Mouse (Mus musculus): Measurements from ENCODE around the gene Zfp945. TPM values are rescaled to one million over a fixed set of nuclear protein-coding genes. Genes with fewer than 3 reads are reported as not detected.
A peak's percentile ranks its signal among the peaks of the same experiment; 100 is the strongest.
"Not testable (repeated sequence)": the region's sequence is repeated elsewhere in the genome, so short reads cannot be mapped to it uniquely, and the experiment has no call there.

The Zfp945 gene
- polyA plus RNA-seq (2015; fragmentation: Nextera tagmentation; extraction: Ambion mirVana): 20.5 and 20.6 TPM in 2 replicates

- peak within 1 kb of the TSS; percentile 61 for H3K4me2 ChIP-seq
- peak; percentile 97 for ATAC-seq (replicated peaks; ENCODE audit: low FRiP score)
- peaks cover 17% of the 10 kb centered on the region for H3K36me3 ChIP-seq
- peaks cover 8% of the 10 kb centered on the region for H3K4me1 ChIP-seq
- no peaks in the 10 kb centered on the region for H3K9me3 ChIP-seq (replicated peaks)
- H3K27me3 ChIP-seq: no peaks in the 10 kb centered on the region
- H3K27ac ChIP-seq: peak within 1 kb of the TSS; percentile 96
- under 1% methylated on average over 20 of the region's 20 CpGs for whole genome bisulfite sequencing
- peak within 1 kb of the TSS; percentile 70 for H3K4me3 ChIP-seq (replicated peaks)
- H3K9ac ChIP-seq: peak within 1 kb of the TSS; percentile 66
Observed at GRCm38 (mm10) chr17:22866845-22867481, at the start of gene Zfp945. Gene Zfp945 (minus strand): TSS chr17:22867134.

GRCm38 (mm10) chr17:22888302-22888701, 21.4 kb upstream of the Zfp945 start:
- Histone ChIP-seq H3K4me1 (no peaks in the 10 kb centered on the region), H3K4me2 (no peak overlapping the region), H3K9ac (no peak overlapping the region), H3K9me3 (replicated peaks) (no peaks in the 10 kb centered on the region; the same call in 1 of the 2 replicates), H3K27me3 (no peaks in the 10 kb centered on the region), H3K36me3 (no peaks in the 10 kb centered on the region), H3K27ac (no peak overlapping the region), H3K4me3 (replicated peaks) (no peak overlapping the region)
- ATAC-seq (replicated peaks; ENCODE audit: low FRiP score): no peak
- 87% methylated on average over 3 of the region's 3 CpGs for WGBS

GRCm38 (mm10) chr17:22884059-22884698, 17.2 kb upstream of the Zfp945 start:
- Histone ChIP-seq H3K27me3 (no peaks in the 10 kb centered on the region), H3K9me3 (replicated peaks) (no peaks in the 10 kb centered on the region), H3K27ac (no peak overlapping the region), H3K36me3 (no peaks in the 10 kb centered on the region), H3K4me3 (replicated peaks) (no peak overlapping the region), H3K4me2 (no peak overlapping the region), H3K4me1 (no peaks in the 10 kb centered on the region), H3K9ac (no peak overlapping the region)
- 66% methylated on average over 10 of the region's 10 CpGs for WGBS
- no peak for ATAC-seq (replicated peaks; ENCODE audit: low FRiP score)

DNA sequence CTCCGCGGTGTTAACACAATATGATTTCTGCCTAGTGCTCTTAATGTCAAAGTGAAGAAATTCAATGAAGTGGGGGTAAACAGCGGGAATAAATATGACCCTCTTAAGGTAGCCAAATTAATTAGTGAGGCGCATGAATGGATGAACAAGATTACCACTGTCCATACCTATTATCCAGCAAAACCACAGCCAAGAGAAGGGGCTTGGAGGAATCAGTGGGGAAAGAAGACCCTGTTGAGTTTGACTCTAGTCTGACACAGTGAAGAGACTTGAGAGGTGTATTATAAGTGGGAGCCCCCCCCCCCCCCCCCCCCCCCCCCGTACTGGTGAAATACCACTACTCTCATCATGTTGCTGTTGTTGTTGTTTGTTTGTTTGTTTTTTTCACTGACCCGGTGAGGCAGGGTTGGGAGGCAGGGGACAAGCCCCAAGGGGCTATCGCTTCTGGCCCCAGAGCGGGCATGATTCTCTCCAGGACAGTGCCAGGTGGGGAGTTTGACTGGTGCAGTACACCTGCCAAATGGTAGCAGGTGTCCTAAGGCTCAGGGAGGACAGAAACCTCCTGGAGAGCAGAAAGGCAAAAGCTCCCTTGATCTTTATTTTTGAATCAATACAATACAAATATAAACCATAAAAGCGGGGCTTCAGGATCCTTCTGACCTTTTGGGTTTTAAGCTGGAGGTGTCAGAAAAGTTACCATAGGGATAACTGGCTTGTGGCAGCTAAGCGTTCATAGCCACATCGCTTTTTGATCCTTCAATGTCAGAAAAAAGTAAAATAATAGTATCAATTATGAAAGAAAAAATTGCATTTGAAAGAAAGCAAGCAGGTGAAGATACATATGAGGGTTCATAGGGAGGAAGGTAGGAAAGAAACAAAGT, 10.7 kb upstream of the Zfp945 start:
- no peak for ATAC-seq (replicated peaks; ENCODE audit: low FRiP score)
- Histone ChIP-seq H3K9ac (no peak overlapping the region), H3K27ac (no peak overlapping the region), H3K36me3 (no peaks in the 10 kb centered on the region), H3K9me3 (replicated peaks) (no peaks in the 10 kb centered on the region), H3K4me2 (no peak overlapping the region), H3K4me1 (no peaks in the 10 kb centered on the region), H3K4me3 (replicated peaks) (no peak overlapping the region), H3K27me3 (no peaks in the 10 kb centered on the region)
- whole genome bisulfite sequencing: 95% methylated on average over 10 of the region's 11 CpGs

DNA sequence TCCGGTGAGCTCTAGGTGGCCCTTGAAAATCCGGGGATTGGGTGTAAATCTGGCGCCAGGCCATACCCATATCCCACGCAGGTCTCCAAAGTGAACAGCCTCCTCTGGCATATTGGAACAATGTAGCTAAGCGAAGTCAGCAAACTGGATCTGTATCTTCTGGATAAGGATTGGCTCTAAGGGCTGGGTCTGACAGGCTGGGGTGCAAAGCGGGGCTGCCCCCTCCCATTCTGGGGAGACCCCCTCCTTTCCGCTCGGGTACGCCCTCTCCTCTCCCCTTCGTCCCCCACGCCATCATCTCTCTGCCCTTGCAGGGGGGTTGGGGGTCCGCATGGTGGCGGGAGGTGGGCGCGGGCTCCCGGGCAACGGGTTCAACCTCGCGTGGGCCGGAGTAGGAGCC, 9.4 kb upstream of the Zfp945 start:
- Histone ChIP-seq H3K9me3 (replicated peaks) (no peaks in the 10 kb centered on the region), H3K36me3 (no peaks in the 10 kb centered on the region), H3K4me2 (no peak overlapping the region), H3K27me3 (no peaks in the 10 kb centered on the region), H3K9ac (no peak overlapping the region), H3K4me3 (replicated peaks) (no peak overlapping the region), H3K27ac (no peak overlapping the region), H3K4me1 (no peaks in the 10 kb centered on the region)
- WGBS: 85% methylated on average over 20 of the region's 20 CpGs
- ATAC-seq (replicated peaks; ENCODE audit: low FRiP score): peak; percentile 9; the same call in 1 of the 2 replicates

DNA sequence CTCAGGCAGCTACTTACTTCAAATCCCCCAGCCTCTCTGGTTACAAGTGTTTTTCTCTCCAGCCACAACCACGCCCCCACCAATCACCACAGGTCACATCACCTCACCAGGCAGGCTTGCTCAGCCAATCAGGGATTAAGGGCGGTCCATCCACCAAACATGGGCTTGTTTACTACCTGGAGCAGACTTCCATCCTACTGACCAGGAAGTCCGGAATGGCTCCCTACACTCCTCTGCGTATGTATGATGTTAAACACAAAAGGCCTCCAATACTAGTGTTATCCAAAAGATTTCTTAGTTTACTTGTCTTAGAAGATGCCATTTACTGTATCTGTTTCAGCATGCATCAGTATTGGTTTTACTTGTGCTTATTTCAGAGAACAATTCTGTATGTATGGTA, 8.6 kb upstream of the Zfp945 start:
- H3K27me3 ChIP-seq; H3K4me1 ChIP-seq; ATAC-seq (replicated peaks; ENCODE audit: low FRiP score); H3K27ac ChIP-seq; H3K9me3 ChIP-seq (replicated peaks); H3K36me3 ChIP-seq; H3K4me2 ChIP-seq; H3K4me3 ChIP-seq (replicated peaks); H3K9ac ChIP-seq: not testable (repeated sequence)
- WGBS: 94% methylated on average over 4 of the region's 4 CpGs

DNA sequence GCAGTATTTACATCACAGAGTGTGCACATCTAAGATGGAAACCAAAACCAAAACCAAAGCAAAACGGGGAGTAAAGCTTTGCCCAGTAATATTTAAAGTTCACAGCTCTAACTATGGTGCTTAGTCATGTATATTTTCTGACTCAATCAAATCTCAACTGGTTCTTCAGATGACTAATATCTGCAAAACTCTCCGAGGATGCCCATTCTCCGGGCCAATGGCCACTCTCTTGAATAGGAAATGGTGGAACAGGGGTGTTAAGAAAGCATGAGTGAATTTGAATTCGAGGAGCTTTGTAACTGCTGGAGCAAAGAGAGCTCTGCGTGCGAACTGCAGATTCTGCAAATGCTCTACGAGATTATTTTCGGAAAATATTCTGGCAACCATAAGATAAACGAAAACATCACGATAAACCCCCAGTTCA, 501 bp downstream of the Zfp945 start:
- peak; percentile 44 for ATAC-seq (replicated peaks; ENCODE audit: low FRiP score)
- 1% methylated on average over 10 of the region's 10 CpGs for WGBS

GRCm38 (mm10) chr17:22821166-22821565, 45.8 kb downstream of the Zfp945 start:
- WGBS: 58% methylated on average over 4 of the region's 4 CpGs
- ATAC-seq (replicated peaks; ENCODE audit: low FRiP score): no peak

More for the DNA sequence above, 501 bp downstream of the Zfp945 start:
- Histone ChIP-seq H3K4me1 (peaks cover 8% of the 10 kb centered on the region), H3K9me3 (replicated peaks) (no peaks in the 10 kb centered on the region), H3K27ac (peak overlapping the region; percentile 96), H3K4me3 (replicated peaks) (peak overlapping the region; percentile 70), H3K4me2 (peak overlapping the region; percentile 61), H3K9ac (peak overlapping the region; percentile 66), H3K27me3 (no peaks in the 10 kb centered on the region), H3K36me3 (peaks cover 21% of the 10 kb centered on the region)

GRCm38 (mm10) chr17:22818199-22818595, 48.7 kb downstream of the Zfp945 start:
- H3K27ac ChIP-seq: 0 out of 2 replicates have a peak overlapping the region, but pooled peaks have one; percentile 96
- H3K9ac ChIP-seq: 0 out of 2 replicates have a peak overlapping the region, but pooled peaks have one; percentile 78
- no peaks in the 10 kb centered on the region for H3K27me3 ChIP-seq
- H3K4me1 ChIP-seq: peaks cover 5% of the 10 kb centered on the region; the same call in 1 of the 2 replicates
- peak overlapping the region; percentile 78 for H3K4me3 ChIP-seq (replicated peaks)
- no peaks in the 10 kb centered on the region for H3K9me3 ChIP-seq (replicated peaks)
- H3K4me2 ChIP-seq: peak overlapping the region; percentile 54
- ATAC-seq (replicated peaks; ENCODE audit: low FRiP score): no peak
- peaks cover 16% of the 10 kb centered on the region for H3K36me3 ChIP-seq
- WGBS: 74% methylated on average over 3 of the region's 3 CpGs

More at GRCm38 (mm10) chr17:22821166-22821565, 45.8 kb downstream of the Zfp945 start:
- H3K9me3 ChIP-seq (replicated peaks): no peaks in the 10 kb centered on the region
- no peak overlapping the region for H3K4me2 ChIP-seq
- no peak overlapping the region for H3K27ac ChIP-seq
- H3K27me3 ChIP-seq: no peaks in the 10 kb centered on the region
- peaks cover 4% of the 10 kb centered on the region; the same call in 1 of the 2 replicates for H3K4me1 ChIP-seq
- H3K9ac ChIP-seq: no peak overlapping the region
- H3K36me3 ChIP-seq: no peaks in the 10 kb centered on the region
- H3K4me3 ChIP-seq (replicated peaks): no peak overlapping the region

- Histone ChIP-seq H3K27me3 (no peaks in the 10 kb centered on the region), H3K9ac (peak overlapping the region; percentile 78), H3K4me2 (peak overlapping the region; percentile 54), H3K9me3 (replicated peaks) (no peaks in the 10 kb centered on the region), H3K36me3 (peaks cover 16% of the 10 kb centered on the region), H3K4me1 (peaks cover 5% of the 10 kb centered on the region; the same call in 1 of the 2 replicates), H3K4me3 (replicated peaks) (peak overlapping the region; percentile 78), H3K27ac (peak overlapping the region; percentile 96)
- peak; percentile 98 for ATAC-seq (replicated peaks; ENCODE audit: low FRiP score)
- under 1% methylated on average over 28 of the region's 28 CpGs for WGBS
Observed at GRCm38 (mm10) chr17:22817471-22818198, 49.3 kb downstream of the Zfp945 start.

DNA sequence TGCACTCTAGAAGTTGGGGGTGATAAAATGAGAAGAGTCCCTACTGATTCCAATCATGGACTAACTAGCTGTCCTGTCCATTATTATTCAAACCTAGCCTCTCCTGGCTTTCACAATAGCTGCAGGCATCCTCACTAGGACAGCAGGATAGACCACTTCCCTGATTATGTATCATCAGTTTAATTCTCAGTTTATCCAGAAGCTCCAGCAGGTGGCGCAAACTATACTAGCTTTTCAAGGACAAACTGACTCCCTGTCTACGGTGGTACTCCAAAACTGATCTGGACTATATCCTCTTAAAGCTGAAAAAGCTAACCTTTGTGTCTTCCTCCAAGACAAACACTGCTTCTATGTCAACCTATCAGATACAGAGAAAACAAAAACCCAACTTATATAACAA, 67.2 kb downstream of the Zfp945 start:
- Histone ChIP-seq H3K27ac (no peak overlapping the region), H3K4me2 (no peak overlapping the region), H3K9ac (no peak overlapping the region), H3K9me3 (replicated peaks) (no peaks in the 10 kb centered on the region), H3K4me3 (replicated peaks) (no peak overlapping the region), H3K36me3 (no peaks in the 10 kb centered on the region), H3K27me3 (no peaks in the 10 kb centered on the region), H3K4me1 (no peaks in the 10 kb centered on the region)
- WGBS: 81% methylated on average over 2 of the region's 2 CpGs
- no peak for ATAC-seq (replicated peaks; ENCODE audit: low FRiP score)
